Mouse (Mus musculus) midbrain, embryonic 14.5 days (tissue): ENCODE results near the gene Fam172a. TPM values are rescaled to one million over a fixed set of nuclear protein-coding genes. Genes with fewer than 3 reads are reported as not detected.

Experiments
- ATAC-seq: fragments of 200-750 bp; cut with Nextera tagmentation; 2 replicates; pipeline ENCODE4 v1.8.0; 2017; ENCODE audit warnings: moderate number of reproducible peaks, moderate library complexity; ENCODE audit not compliant: low FRiP score, low TSS enrichment
- DNase-seq: peaks from one replicate; pipeline ENCODE4 v3.0.0-alpha.2; 2015
- H3K27ac ChIP-seq: fragments of 300-500 bp; sonication (generic); replicated peaks from 2 replicates; pipeline ENCODE4 v1.5.1; 2014; ENCODE audit warnings: mild to moderate bottlenecking, low read depth, low read length, moderate library complexity
- H3K27me3 ChIP-seq: fragments of 300-500 bp; sonication (generic); 2 replicates; pipeline ENCODE4 v1.6.1; 2014; ENCODE audit warnings: low read length, control low read depth, mixed read lengths; ENCODE audit not compliant: control insufficient read depth, insufficient read depth
- H3K36me3 ChIP-seq: fragments of 300-500 bp; sonication (generic); 2 replicates; pipeline ENCODE4 v1.6.1; 2014; ENCODE audit warnings: low read length, control low read depth; ENCODE audit not compliant: control insufficient read depth, insufficient read depth
- H3K4me1 ChIP-seq: fragments of 300-500 bp; sonication (generic); 2 replicates; pipeline ENCODE4 v1.6.1; 2014; ENCODE audit warnings: mild to moderate bottlenecking, antibody characterized with exemption, low read length, control low read depth; ENCODE audit not compliant: control insufficient read depth, insufficient read depth
- H3K4me2 ChIP-seq: fragments of 300-500 bp; sonication (generic); 2 replicates; pipeline ENCODE4 v1.6.1; 2014; ENCODE audit warnings: mild to moderate bottlenecking, low read length, moderate library complexity
- H3K4me3 ChIP-seq: fragments of 300-500 bp; sonication (generic); replicated peaks from 2 replicates; pipeline ENCODE4 v1.5.1; 2014; ENCODE audit warnings: low read depth, low read length
- H3K9ac ChIP-seq: fragments of 300-500 bp; sonication (generic); replicated peaks from 2 replicates; pipeline ENCODE4 v1.6.1; 2014; ENCODE audit warnings: mild to moderate bottlenecking, low read length, moderate library complexity
- H3K9me3 ChIP-seq: fragments of 300-500 bp; sonication (generic); 2 replicates; pipeline ENCODE4 v1.6.1; 2016; ENCODE audit warnings: low read length, control low read depth, mixed read lengths; ENCODE audit not compliant: control insufficient read depth
- WGBS: fragments of 180-500 bp; shearing (Covaris S2); extraction: QIAGEN DNeasy Blood & Tissue Kit; methylation state at CpG from one replicate; pipeline ENCODE4 v1.1.7; 2014; 5-methylcytosine and 5-hydroxymethylcytosine counted together
- polyA plus RNA-seq: library from polyadenylated mRNA; unstranded; fragments of >200 nt; fragmentation: Nextera tagmentation; extraction: Ambion mirVana; gene quantifications from 2 replicates; pipeline ENCODE4 v1.2.1, GENCODE M21; 2014

Gene Fam172a
- polyA plus RNA-seq, 1 experiment from 2014 or later: 48.2 TPM

DNA sequence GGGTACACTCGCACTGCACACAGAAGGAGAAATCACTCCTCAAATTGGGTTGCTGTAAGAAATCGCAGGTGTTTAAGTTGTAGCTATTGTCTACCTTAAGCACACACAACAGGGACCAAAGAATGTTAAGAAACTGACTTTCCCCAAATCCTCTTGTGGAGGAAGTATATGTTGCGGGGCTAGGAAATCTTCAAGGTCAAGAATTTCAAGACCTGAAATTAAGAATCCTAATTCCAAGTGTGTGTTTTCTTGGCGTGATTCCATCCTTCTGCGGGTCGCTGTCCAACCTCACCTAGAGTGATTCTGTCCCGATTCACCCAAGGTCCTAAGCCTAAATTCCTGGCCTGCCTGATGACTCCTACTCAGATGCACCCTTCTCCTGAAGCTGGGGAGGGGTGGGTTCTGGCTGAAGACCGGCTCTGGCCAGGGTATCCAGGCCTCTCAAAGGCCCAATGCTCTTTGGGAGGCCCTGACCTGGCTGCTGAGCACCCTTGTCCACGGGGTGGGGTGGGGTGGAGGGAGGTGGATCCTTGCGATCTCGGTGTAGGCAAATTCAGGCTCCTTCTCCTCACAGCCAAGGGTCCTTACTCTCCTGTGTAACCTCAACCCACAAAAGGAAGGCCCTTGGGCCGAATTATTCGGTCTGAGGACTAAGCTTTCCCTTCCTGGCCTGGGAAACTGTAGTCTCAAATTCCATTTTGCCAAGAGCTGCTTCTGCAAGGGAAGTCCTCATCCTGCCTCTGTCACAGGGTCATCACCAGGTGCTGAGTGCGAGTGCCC lies 509.6 kb downstream of the Fam172a start:
- ATAC-seq (no peak), DNase-seq (peak; percentile 21)
- 35% methylated on average over 14 of the region's 14 CpGs for WGBS
- Histone ChIP-seq H3K9me3 (no peaks in the 10 kb centered on the region), H3K4me3 (peak overlapping the region; percentile 38; the same call in 1 of the 2 replicates), H3K4me1 (peaks cover 37% of the 10 kb centered on the region), H3K4me2 (peak overlapping the region; percentile 72), H3K9ac (no peak overlapping the region), H3K36me3 (no peaks in the 10 kb centered on the region), H3K27me3 (peaks cover 8% of the 10 kb centered on the region; the same call in 1 of the 2 replicates), H3K27ac (no peak overlapping the region; the same call in 1 of the 2 replicates)

DNA sequence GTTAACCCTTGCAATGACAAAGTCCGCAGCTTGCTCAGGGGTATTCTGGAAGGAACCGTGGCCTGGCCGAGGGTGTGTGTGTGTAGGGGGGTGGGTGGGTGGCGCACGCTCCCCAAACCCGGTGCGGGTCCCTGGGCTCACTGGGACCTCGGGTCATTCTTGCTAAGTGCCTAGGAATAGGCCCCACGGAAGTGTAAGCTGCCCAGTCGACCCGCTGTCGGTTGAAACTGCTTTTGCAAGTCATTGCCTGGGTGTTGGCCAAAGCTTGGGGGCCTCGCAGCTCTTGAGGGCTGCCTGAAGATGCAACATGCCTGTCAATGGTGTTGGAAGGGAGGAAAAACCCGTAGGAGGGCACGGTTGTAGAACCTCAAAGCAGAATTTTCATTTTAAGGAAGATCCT lies 510.3 kb downstream of the Fam172a start:
- WGBS: 46% methylated on average over 15 of the region's 15 CpGs
- Histone ChIP-seq H3K4me2 (no peak overlapping the region), H3K27ac (no peak overlapping the region), H3K9ac (no peak overlapping the region), H3K9me3 (no peaks in the 10 kb centered on the region), H3K4me1 (peaks cover 34% of the 10 kb centered on the region), H3K27me3 (peaks cover 8% of the 10 kb centered on the region; the same call in 1 of the 2 replicates), H3K4me3 (no peak overlapping the region), H3K36me3 (no peaks in the 10 kb centered on the region)
- ATAC-seq (no peak), DNase-seq (no peak)

DNA sequence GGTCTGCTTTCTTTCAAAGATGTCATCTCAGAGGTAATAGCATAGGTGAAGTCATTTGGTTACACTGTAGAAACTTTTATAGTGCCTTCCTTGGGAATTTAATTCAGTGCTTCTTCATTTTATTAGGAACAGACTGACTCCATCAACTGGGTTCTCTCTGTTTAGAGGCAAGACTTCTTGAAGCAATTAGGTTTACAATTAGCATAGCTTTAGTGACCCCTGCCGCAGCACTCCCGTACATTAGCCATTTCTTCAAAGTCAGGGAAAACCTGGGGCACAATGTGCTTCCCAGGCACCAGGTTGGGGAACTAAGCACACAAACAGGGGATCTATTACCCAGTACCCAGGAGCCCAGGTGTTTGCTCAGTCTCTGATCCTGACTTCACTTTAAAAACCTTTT lies 511.3 kb downstream of the Fam172a start:
- ATAC-seq (no peak), DNase-seq (no peak)
- Histone ChIP-seq H3K9me3 (no peaks in the 10 kb centered on the region), H3K27ac (no peak overlapping the region), H3K36me3 (no peaks in the 10 kb centered on the region), H3K9ac (no peak overlapping the region), H3K4me3 (no peak overlapping the region), H3K4me1 (peaks cover 25% of the 10 kb centered on the region), H3K27me3 (peaks cover 8% of the 10 kb centered on the region; the same call in 1 of the 2 replicates), H3K4me2 (no peak overlapping the region)
- WGBS: 55% methylated on average over 2 of the region's 2 CpGs

DNA sequence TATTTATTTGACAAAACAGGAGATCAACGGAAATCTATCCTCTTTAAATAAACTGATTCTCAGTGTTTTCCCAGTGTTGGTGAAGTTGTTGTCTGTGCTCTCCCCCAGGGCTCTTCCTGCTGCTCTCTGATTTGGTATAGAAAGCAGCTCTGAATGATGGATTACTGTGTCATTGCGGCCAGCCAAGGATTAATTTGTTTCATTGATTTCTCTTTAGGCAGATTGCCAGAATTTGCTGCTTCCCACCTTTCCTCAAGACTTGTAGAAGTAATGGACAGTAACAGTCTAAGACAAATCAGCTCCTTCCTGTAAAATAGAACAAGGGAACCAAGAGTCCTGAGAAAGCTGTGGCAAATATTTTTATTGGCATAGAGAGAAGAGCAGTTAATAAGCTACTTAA lies 513.4 kb downstream of the Fam172a start:
- Histone ChIP-seq H3K27me3 (peaks cover 8% of the 10 kb centered on the region; the same call in 1 of the 2 replicates), H3K4me2 (no peak overlapping the region), H3K9me3 (no peaks in the 10 kb centered on the region; the same call in 1 of the 2 replicates), H3K36me3 (no peaks in the 10 kb centered on the region), H3K27ac (no peak overlapping the region), H3K4me3 (no peak overlapping the region), H3K4me1 (peaks cover 7% of the 10 kb centered on the region), H3K9ac (no peak overlapping the region)
- DNase-seq (peak; percentile 29), ATAC-seq (no peak)
- WGBS: 30% methylated on average over 2 of the region's 2 CpGs
